Mouse (Mus musculus): ENCODE measurements around the gene Des. TPM values are rescaled to one million over a fixed set of nuclear protein-coding genes. Genes with fewer than 3 reads are reported as not detected.

Gene Des
- polyA plus RNA-seq, 1 experiment from 2014 or later = 42.9 TPM

GRCm38 (mm10) chr1:75373276-75373675, 13.1 kb downstream of the Des start:
- no peak overlapping the region for H3K4me3 ChIP-seq (ENCODE audit: low read depth, low read length)
- ATAC-seq (ENCODE audit: insufficient read depth) (no peak), DNase-seq (no peak)
- H3K36me3 ChIP-seq (ENCODE audit: insufficient read depth) = no peaks in the 10 kb centered on the region
- no peaks in the 10 kb centered on the region for H3K4me1 ChIP-seq (ENCODE audit: insufficient read depth)
- no peak overlapping the region for H3K4me2 ChIP-seq
- no peaks in the 10 kb centered on the region for H3K9me3 ChIP-seq (ENCODE audit: low read depth, low read length)
- 63% methylated on average over 3 of the region's 3 CpGs for WGBS
- no peak overlapping the region for H3K27ac ChIP-seq (ENCODE audit: low read depth)
- H3K9ac ChIP-seq = no peak overlapping the region
- TF ChIP-seq CTCF (IDR thresholded peaks at IDR 0.05; ENCODE audit: low read depth) = no peak
- peaks cover 28% of the 10 kb centered on the region for H3K27me3 ChIP-seq (ENCODE audit: insufficient read depth, low read length)

GRCm38 (mm10) chr1:75374950-75375936, 15.1 kb downstream of the Des start, which contains the start of gene Speg:
TSS of gene Speg (plus strand) at chr1:75375297.
- 7% methylated on average over 57 of the region's 57 CpGs for WGBS
- peak; percentile 55; the same call in 1 of the 2 replicates for ATAC-seq (ENCODE audit: insufficient read depth)
- Histone ChIP-seq H3K27me3 (ENCODE audit: insufficient read depth, low read length) (peaks cover 22% of the 10 kb centered on the region), H3K9ac (peak within 1 kb of the TSS; percentile 49), H3K4me1 (ENCODE audit: insufficient read depth) (no peaks in the 10 kb centered on the region), H3K9me3 (ENCODE audit: low read depth, low read length) (no peaks in the 10 kb centered on the region), H3K4me3 (ENCODE audit: low read depth, low read length) (peak within 1 kb of the TSS; percentile 29), H3K36me3 (ENCODE audit: insufficient read depth) (no peaks in the 10 kb centered on the region), H3K27ac (ENCODE audit: low read depth) (no peak within 1 kb of the TSS), H3K4me2 (peak within 1 kb of the TSS; percentile 59)
- peak; percentile 42 for DNase-seq
- no peak for TF ChIP-seq CTCF (IDR thresholded peaks at IDR 0.05; ENCODE audit: low read depth)

- peaks cover 20% of the 10 kb centered on the region for H3K27me3 ChIP-seq (ENCODE audit: insufficient read depth, low read length)
- ATAC-seq (ENCODE audit: insufficient read depth) (no peak), DNase-seq (no peak)
- H3K4me1 ChIP-seq (ENCODE audit: insufficient read depth) = peaks cover 8% of the 10 kb centered on the region
- no peaks in the 10 kb centered on the region for H3K36me3 ChIP-seq (ENCODE audit: insufficient read depth)
- H3K4me3 ChIP-seq (ENCODE audit: low read depth, low read length) = no peak overlapping the region
- no peak overlapping the region for H3K27ac ChIP-seq (ENCODE audit: low read depth)
- no peak overlapping the region for H3K4me2 ChIP-seq
- no peak overlapping the region for H3K9ac ChIP-seq
- WGBS = 60% methylated on average over 2 of the region's 2 CpGs
- no peaks in the 10 kb centered on the region for H3K9me3 ChIP-seq (ENCODE audit: low read depth, low read length)
- no peak for TF ChIP-seq CTCF (IDR thresholded peaks at IDR 0.05; ENCODE audit: low read depth)
These were observed 19.1 kb downstream of the Des start for GRCm38 (mm10) chr1:75379196-75379595.

- no peaks in the 10 kb centered on the region for H3K9me3 ChIP-seq (ENCODE audit: low read depth, low read length)
- H3K36me3 ChIP-seq (ENCODE audit: insufficient read depth) = peaks cover 4% of the 10 kb centered on the region; the same call in 1 of the 2 replicates
- peaks cover 8% of the 10 kb centered on the region for H3K4me1 ChIP-seq (ENCODE audit: insufficient read depth)
- H3K27me3 ChIP-seq (ENCODE audit: insufficient read depth, low read length) = peaks cover 16% of the 10 kb centered on the region
- 49% methylated on average over 8 of the region's 8 CpGs for WGBS
- H3K4me2 ChIP-seq = no peak overlapping the region
- H3K4me3 ChIP-seq (ENCODE audit: low read depth, low read length) = no peak overlapping the region
- DNase-seq (no peak), ATAC-seq (ENCODE audit: insufficient read depth) (no peak)
- H3K9ac ChIP-seq = no peak overlapping the region
- TF ChIP-seq CTCF (IDR thresholded peaks at IDR 0.05; ENCODE audit: low read depth) = no peak
- H3K27ac ChIP-seq (ENCODE audit: low read depth) = no peak overlapping the region
These were observed 19.8 kb downstream of the Des start for GRCm38 (mm10) chr1:75379931-75380330.

GRCm38 (mm10) chr1:75380951-75381350, 20.8 kb downstream of the Des start:
- H3K27ac ChIP-seq (ENCODE audit: low read depth) = no peak overlapping the region

GRCm38 (mm10) chr1:75381482-75382355, 21.6 kb downstream of the Des start:
- H3K4me2 ChIP-seq = peak overlapping the region; percentile 78
- peaks cover 8% of the 10 kb centered on the region for H3K4me1 ChIP-seq (ENCODE audit: insufficient read depth)
- WGBS = 4% methylated on average over 50 of the region's 60 CpGs
- H3K27ac ChIP-seq (ENCODE audit: low read depth) = peak overlapping the region; percentile 78; the same call in 1 of the 2 replicates
- no peaks in the 10 kb centered on the region for H3K9me3 ChIP-seq (ENCODE audit: low read depth, low read length)
- ATAC-seq (ENCODE audit: insufficient read depth) (peak; percentile 64), DNase-seq (peak; percentile 62)
- TF ChIP-seq CTCF (IDR thresholded peaks at IDR 0.05; ENCODE audit: low read depth) = no peak
- H3K36me3 ChIP-seq (ENCODE audit: insufficient read depth) = peaks cover 4% of the 10 kb centered on the region; the same call in 1 of the 2 replicates
- peak overlapping the region; percentile 62 for H3K4me3 ChIP-seq (ENCODE audit: low read depth, low read length)
- peak overlapping the region; percentile 57 for H3K9ac ChIP-seq
- 0 out of 2 replicates have a peak, but pooled peaks cover 3% of the 10 kb centered on the region for H3K27me3 ChIP-seq (ENCODE audit: insufficient read depth, low read length)

More at GRCm38 (mm10) chr1:75380951-75381350, 20.8 kb downstream of the Des start:
- peaks cover 8% of the 10 kb centered on the region for H3K4me1 ChIP-seq (ENCODE audit: insufficient read depth)
- no peaks in the 10 kb centered on the region for H3K9me3 ChIP-seq (ENCODE audit: low read depth, low read length)
- WGBS = 37% methylated on average over 2 of the region's 2 CpGs
- ATAC-seq (ENCODE audit: insufficient read depth) = no peak
- no peak overlapping the region for H3K4me2 ChIP-seq
- no peak overlapping the region for H3K4me3 ChIP-seq (ENCODE audit: low read depth, low read length)
- DNase-seq = no peak
- TF ChIP-seq CTCF (IDR thresholded peaks at IDR 0.05; ENCODE audit: low read depth) = no peak
- H3K27me3 ChIP-seq (ENCODE audit: insufficient read depth, low read length) = peaks cover 5% of the 10 kb centered on the region; the same call in 1 of the 2 replicates
- H3K36me3 ChIP-seq (ENCODE audit: insufficient read depth) = peaks cover 4% of the 10 kb centered on the region; the same call in 1 of the 2 replicates
- H3K9ac ChIP-seq = no peak overlapping the region
